Mouse (Mus musculus) brain, adult 2 months (tissue): ENCODE results near the gene Slc25a20.
"Not testable (repeated sequence)": the region's sequence is repeated elsewhere in the genome, so short reads cannot be mapped to it uniquely, and the experiment has no call there.

Source experiments
- DNase-seq: peaks from one replicate; pipeline ENCODE4 v3.0.0; 2011; ENCODE audit warnings: low read depth, low spot score

Slc25a20 gene

GRCm38 (mm10) chr9:108661677-108662612 is at the start of gene Slc25a20:
TSS of gene Slc25a20 (plus strand) at chr9:108662088.
- DNase-seq: peak; percentile 92

GRCm38 (mm10) chr9:108617301-108617700 is 44.6 kb upstream of the Slc25a20 start:
- DNase-seq: no peak

GRCm38 (mm10) chr9:108626498-108626897 is 35.4 kb upstream of the Slc25a20 start:
- peak; percentile 13 for DNase-seq

GRCm38 (mm10) chr9:108628141-108628540 is 33.7 kb upstream of the Slc25a20 start:
- DNase-seq: no peak

- no peak for DNase-seq
Measured at GRCm38 (mm10) chr9:108630683-108631082, 31.2 kb upstream of the Slc25a20 start.

GRCm38 (mm10) chr9:108631631-108632256 is 30.1 kb upstream of the Slc25a20 start:
- no peak for DNase-seq

GRCm38 (mm10) chr9:108632375-108632774 is 29.5 kb upstream of the Slc25a20 start:
- DNase-seq: no peak

- peak; percentile 56 for DNase-seq
Measured at GRCm38 (mm10) chr9:108633846-108634245, 28.0 kb upstream of the Slc25a20 start.

- DNase-seq: no peak
Measured at GRCm38 (mm10) chr9:108635415-108635814, 26.5 kb upstream of the Slc25a20 start.

- DNase-seq: no peak
Measured at GRCm38 (mm10) chr9:108639825-108640224, 22.1 kb upstream of the Slc25a20 start.

- no peak for DNase-seq
Measured at GRCm38 (mm10) chr9:108648166-108648565, 13.7 kb upstream of the Slc25a20 start.

- DNase-seq: peak; percentile 97
Measured at GRCm38 (mm10) chr9:108648611-108649560, 13.0 kb upstream of the Slc25a20 start, which contains the start of gene Arih2. TSS of gene Arih2 (minus strand) at chr9:108649386.

GRCm38 (mm10) chr9:108649561-108650440 is 12.1 kb upstream of the Slc25a20 start:
- DNase-seq: no peak

GRCm38 (mm10) chr9:108654566-108655464 is 7.1 kb upstream of the Slc25a20 start:
- peak; percentile 30 for DNase-seq

- not testable (repeated sequence) for DNase-seq
Measured at GRCm38 (mm10) chr9:108655865-108656264, 6.0 kb upstream of the Slc25a20 start.

- no peak for DNase-seq
Measured at GRCm38 (mm10) chr9:108662660-108663059, 772 bp downstream of the Slc25a20 start.

GRCm38 (mm10) chr9:108669875-108670274 is 8.0 kb downstream of the Slc25a20 start:
- peak; percentile 62 for DNase-seq

- no peak for DNase-seq
Measured at GRCm38 (mm10) chr9:108673151-108673550, 11.3 kb downstream of the Slc25a20 start.

GRCm38 (mm10) chr9:108680026-108680425 is 18.1 kb downstream of the Slc25a20 start:
- no peak for DNase-seq
